Mouse (Mus musculus) induced T-regulatory cell, adult 2 months (primary cell): ENCODE measurements around the gene Shisal2b.

ENCODE experiments used
- DNase-seq: peaks from one replicate; pipeline ENCODE4 v3.0.0-alpha.2; 2012; ENCODE audit warnings: low read depth

Gene Shisal2b

GRCm38 (mm10) chr13:104816635-104817571 is 46.8 kb downstream of the Shisal2b start, which contains the start of gene Cwc27:
Cwc27 (minus strand) TSS chr13:104817142.
- DNase-seq, result peak; percentile 96

DNA sequence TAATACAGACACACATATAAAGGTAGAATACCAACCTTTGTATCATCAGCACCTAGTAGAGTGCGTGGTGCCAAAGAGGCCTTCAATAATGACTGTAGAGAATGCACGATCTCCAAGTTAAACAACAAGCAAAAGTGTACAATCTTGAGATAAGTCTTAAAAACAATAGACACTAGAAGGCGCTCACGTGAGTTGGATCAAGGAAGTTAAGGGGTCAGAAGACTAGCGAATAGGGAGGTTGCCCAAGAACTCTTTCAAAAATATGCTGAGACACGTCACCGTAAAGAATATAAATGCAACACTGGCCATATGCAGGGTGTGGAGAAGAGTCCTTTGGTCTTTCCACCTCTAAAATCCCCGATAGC is 47.4 kb downstream of the Shisal2b start:
- DNase-seq, result no peak

- DNase-seq, result peak; percentile 71
Measured at GRCm38 (mm10) chr13:104805681-104806080, 58.0 kb downstream of the Shisal2b start.

- DNase-seq, result no peak
Measured at GRCm38 (mm10) chr13:104799566-104800182, 64.0 kb downstream of the Shisal2b start.

DNA sequence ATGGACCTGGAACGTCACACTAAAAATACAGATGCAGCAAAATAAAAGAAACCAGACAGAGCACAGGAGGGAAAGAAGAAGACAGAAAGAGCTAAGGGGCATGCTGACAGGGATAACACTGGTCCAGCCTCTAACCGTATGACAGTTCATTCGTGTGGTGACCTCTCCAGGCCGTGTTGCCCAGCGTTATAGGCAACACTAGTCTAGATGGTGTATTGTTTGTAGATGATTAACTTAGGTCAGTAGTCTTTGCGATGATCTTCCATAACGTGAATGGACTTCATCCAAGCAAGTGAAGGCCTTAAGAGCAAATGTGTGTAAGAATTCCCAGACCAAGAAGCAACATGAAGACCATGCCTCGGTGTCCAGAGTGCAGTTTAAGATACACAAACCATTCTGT is 64.6 kb downstream of the Shisal2b start:
- no peak for DNase-seq
